Comparison of ENCODE assay signal across 8 mouse cellular contexts in the genomic region with DNA sequence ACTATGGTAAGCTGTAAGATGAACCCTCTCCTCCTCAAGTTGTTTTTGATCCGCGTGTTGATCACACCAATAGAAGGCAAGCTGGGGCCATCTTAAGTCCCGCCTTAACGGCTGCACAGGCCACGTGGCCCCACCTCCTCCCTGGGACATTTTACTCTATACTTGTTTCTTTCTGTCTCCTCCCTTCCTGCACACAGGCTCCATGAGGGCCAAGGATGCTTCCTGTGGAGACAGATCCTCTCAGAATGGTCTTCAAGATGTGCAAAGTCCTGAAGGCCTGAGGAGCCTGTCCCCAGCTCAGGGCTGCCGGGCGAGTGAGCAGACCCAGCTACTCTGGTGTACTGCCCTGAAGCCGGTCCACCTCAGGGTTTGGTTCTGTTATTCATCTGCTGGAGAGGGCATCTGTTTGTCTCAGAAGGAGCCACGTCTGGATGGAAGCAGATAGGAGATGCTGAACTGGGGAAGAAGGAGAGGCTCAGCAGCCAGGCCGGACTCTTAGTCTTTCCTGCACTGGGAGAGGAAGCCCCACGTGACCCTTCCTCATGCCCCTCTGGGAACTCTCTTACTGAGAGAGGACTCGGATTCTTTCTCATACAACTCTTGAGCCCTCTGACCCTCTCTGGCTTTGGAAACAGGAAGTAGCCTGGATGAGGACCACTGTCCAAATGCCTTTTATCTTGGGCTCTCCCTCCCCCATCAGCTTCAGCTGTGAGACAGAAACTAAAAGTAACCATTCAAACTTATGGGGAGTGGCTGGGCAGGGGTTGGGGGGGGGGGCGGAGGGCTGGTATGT. TPM values are rescaled to one million over a fixed set of nuclear protein-coding genes. Genes with fewer than 3 reads are reported as not detected.
DNase-seq lines count a peak whose midpoint lies in the region; TF ChIP-seq lines count a peak whose summit lies in the region.
"Had no signal": no experiment of that assay in that cellular context is flagged by ENCODE, and none has a peak within 500 bp of the region (broad histone marks: within the 10 kb centered on the region; RNA-seq: fewer than 3 reads in every experiment).

No protein-coding gene starts in this region.

- no peaks in the 10 kb centered on the region for H3K4me1 ChIP-seq in brown adipose tissue, adult 24 weeks (ENCODE audit: control insufficient read depth, insufficient read depth, insufficient read length, low read length)
- peaks cover 20% of the 10 kb centered on the region for H3K4me1 ChIP-seq in limb, embryonic 10.5 days
- no peaks in the 10 kb centered on the region for H3K4me1 ChIP-seq in cerebellum, adult 2 months (ENCODE audit: control insufficient read depth, insufficient read depth, low read length)

- H3K27ac ChIP-seq in brown adipose tissue, adult 24 weeks (replicated peaks; ENCODE audit: low read depth, low read length) = peak overlapping the region; percentile 68
- peak overlapping the region; percentile 30; the same call in 1 of the 2 replicates for H3K27ac ChIP-seq in limb, embryonic 10.5 days
- H3K27ac ChIP-seq in cerebellum, adult 2 months (ENCODE audit: insufficient read depth, low read length) = no peak overlapping the region
- H3K27ac ChIP-seq: liver, embryonic 14.5 days had no signal

- no peaks in the 10 kb centered on the region for H3K27me3 ChIP-seq in limb, embryonic 10.5 days (ENCODE audit: low read depth, poor library complexity, severe bottlenecking)
- H3K27me3 ChIP-seq in cerebellum, adult 2 months (ENCODE audit: control insufficient read depth, insufficient read depth, low read length) = no peaks in the 10 kb centered on the region

- TF ChIP-seq CTCF in cerebellum, adult 2 months (IDR thresholded peaks at IDR 0.05; ENCODE audit: borderline replicate concordance, insufficient read depth, low read depth, low read length) = no peak

- H3K9me3 ChIP-seq in limb, embryonic 10.5 days (replicated peaks) = no peaks in the 10 kb centered on the region

- 74% methylated on average over 13 of the region's 13 CpGs for WGBS in limb, embryonic 10.5 days
- 82% methylated on average over 13 of the region's 13 CpGs for WGBS in cerebellum, adult 2 months

- DNase-seq in embryo, embryonic 10.5 days (ENCODE audit: low spot score) = peak; percentile 59
- peak; percentile 37 for DNase-seq in heart, postnatal 4 days
- no peak for DNase-seq in limb, embryonic 10.5 days (ENCODE audit: low spot score)
- DNase-seq in thymus, postnatal 36 days = no peak
- DNase-seq in frontal cortex, postnatal 25 days (ENCODE audit: low spot score in 2 of 2) = no peak
- no peak for DNase-seq in cerebellum, adult 2 months

- no peak for TF ChIP-seq POLR2A in cerebellum, adult 2 months (IDR thresholded peaks at IDR 0.05; ENCODE audit: borderline replicate concordance, insufficient read depth, low read length)

- H3K4me3 ChIP-seq in brown adipose tissue, adult 24 weeks (ENCODE audit: insufficient read depth, low read depth, low read length) = no peak overlapping the region
- no peak overlapping the region for H3K4me3 ChIP-seq in limb, embryonic 10.5 days
- H3K4me3 ChIP-seq in cerebellum, adult 2 months (replicated peaks; ENCODE audit: insufficient read depth, low read depth, low read length) = no peak overlapping the region

- H3K36me3 ChIP-seq in limb, embryonic 10.5 days = no peaks in the 10 kb centered on the region

RNA-seq across cellular contexts. Expression of a gene that starts 38.7 kb away (rescaled TPM):
- 11.7 and 12.9 TPM in 2 replicates for polyA plus RNA-seq in brown adipose tissue, adult 24 weeks (2012; ENCODE audit: insufficient read depth, insufficient read length, missing spikeins)
- 10 to 100 TPM; 46.5 to 50.5 TPM for total RNA-seq in heart, postnatal 4 days (2021)
- 33.7 and 35.1 TPM in 2 replicates for polyA plus RNA-seq in limb, embryonic 10.5 days (2016; fragmentation: Nextera tagmentation; extraction: Ambion mirVana)
- 141 and 152 TPM in 2 replicates for polyA plus RNA-seq in cerebellum, adult 2 months (2012; rRNA removed)

Comparison
In these comparisons a context has a peak if more than half of its experiments do, and no peak if none do; other contexts are left out.
1. DNase-seq: peak in embryo, embryonic 10.5 days (single experiment) and heart, postnatal 4 days (single experiment); none in limb, embryonic 10.5 days (single experiment), thymus, postnatal 36 days (0 of 2), frontal cortex, postnatal 25 days (0 of 2) and cerebellum, adult 2 months (0 of 2).